Mouse (Mus musculus) limb, embryonic 11.5 days (tissue): ENCODE data around the gene Gpr132. TPM values are rescaled to one million over a fixed set of nuclear protein-coding genes. Genes with fewer than 3 reads are reported as not detected.

Source experiments
- ATAC-seq: fragments of 200-750 bp; cut with Nextera tagmentation; 2 replicates; pipeline ENCODE4 v1.8.0; 2017; ENCODE audit warnings: low read depth; ENCODE audit not compliant: insufficient number of reproducible peaks, low FRiP score, low TSS enrichment
- DNase-seq: peaks from one replicate; pipeline ENCODE4 v3.0.0-alpha.2; 2015; ENCODE audit warnings: low spot score
- H3K27ac ChIP-seq: fragments of 300-500 bp; sonication (generic); replicated peaks from 2 replicates; pipeline ENCODE4 v1.5.1; 2014; ENCODE audit warnings: low read depth, mild to moderate bottlenecking, low read length
- H3K27me3 ChIP-seq: fragments of 300-500 bp; sonication (generic); 2 replicates; pipeline ENCODE4 v1.6.1; 2014; ENCODE audit warnings: mild to moderate bottlenecking, low read length, mixed read lengths; ENCODE audit not compliant: control insufficient read depth, insufficient read depth
- H3K36me3 ChIP-seq: fragments of 300-500 bp; sonication (generic); 2 replicates; pipeline ENCODE4 v1.6.1; 2014; ENCODE audit warnings: mild to moderate bottlenecking, low read length, moderate library complexity, mixed read lengths; ENCODE audit not compliant: control insufficient read depth, insufficient read depth
- H3K4me1 ChIP-seq: fragments of 300-500 bp; sonication (generic); 2 replicates; pipeline ENCODE4 v1.6.1; 2014; ENCODE audit warnings: low read length, mixed read lengths; ENCODE audit not compliant: control insufficient read depth, insufficient read depth
- H3K4me2 ChIP-seq: fragments of 300-500 bp; sonication (generic); 2 replicates; pipeline ENCODE4 v1.6.1; 2014; ENCODE audit warnings: low read depth, mild to moderate bottlenecking, moderate library complexity; ENCODE audit not compliant: severe bottlenecking
- H3K4me3 ChIP-seq: fragments of 300-500 bp; sonication (generic); 2 replicates; pipeline ENCODE4 v1.5.1; 2014; ENCODE audit warnings: low read depth, low read length
- H3K9ac ChIP-seq: fragments of 300-500 bp; sonication (generic); 2 replicates; pipeline ENCODE4 v1.6.1; 2014; ENCODE audit warnings: mild to moderate bottlenecking, low read length
- H3K9me3 ChIP-seq: fragments of 300-500 bp; sonication (generic); 2 replicates; pipeline ENCODE4 v1.6.1; 2016; ENCODE audit warnings: low read length; ENCODE audit not compliant: control insufficient read depth
- WGBS: fragments of 180-500 bp; shearing (Covaris S2); extraction: QIAGEN DNeasy Blood & Tissue Kit; methylation state at CpG from one replicate; pipeline ENCODE4 v1.1.7; 2014; 5-methylcytosine and 5-hydroxymethylcytosine counted together
- polyA plus RNA-seq: library from polyadenylated mRNA; unstranded; fragments of >200 nt; fragmentation: Nextera tagmentation; extraction: Ambion mirVana; gene quantifications from 2 replicates; pipeline ENCODE4 v1.2.1, GENCODE M21; 2014

The Gpr132 gene
- polyA plus RNA-seq, 1 experiment from 2014 or later: not detected

DNA sequence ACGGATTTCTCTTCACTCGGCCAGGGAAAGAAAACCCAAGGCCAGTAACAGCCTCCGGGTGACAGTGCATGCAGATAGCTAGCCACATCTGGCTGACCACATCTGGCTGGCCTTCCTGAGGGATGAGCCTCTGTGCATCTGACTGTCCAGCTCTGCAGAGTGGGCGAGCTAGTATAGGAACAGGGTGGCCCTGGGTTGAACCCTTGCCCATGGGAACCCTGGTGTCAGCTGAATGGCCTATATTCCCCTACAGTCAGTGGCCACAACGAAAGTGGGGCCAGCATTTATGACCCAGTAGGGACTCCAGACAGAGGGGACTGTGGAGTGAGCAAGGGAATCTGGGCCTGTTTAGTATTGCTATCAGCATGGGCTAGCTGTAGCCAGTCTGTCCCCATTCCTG lies 37.0 kb upstream of the Gpr132 start:
- no peak for DNase-seq
- no peak for ATAC-seq
- Histone ChIP-seq H3K36me3 (no peaks in the 10 kb centered on the region), H3K4me2 (no peak overlapping the region), H3K27ac (no peak overlapping the region), H3K9ac (no peak overlapping the region), H3K4me3 (no peak overlapping the region), H3K9me3 (no peaks in the 10 kb centered on the region), H3K4me1 (no peaks in the 10 kb centered on the region; the same call in 1 of the 2 replicates), H3K27me3 (no peaks in the 10 kb centered on the region; the same call in 1 of the 2 replicates)
- 84% methylated on average over 5 of the region's 5 CpGs for WGBS

GRCm38 (mm10) chr12:112903941-112904340 lies 35.9 kb upstream of the Gpr132 start:
- Histone ChIP-seq H3K36me3 (no peaks in the 10 kb centered on the region), H3K4me3 (no peak overlapping the region), H3K9ac (no peak overlapping the region), H3K9me3 (no peaks in the 10 kb centered on the region), H3K4me2 (no peak overlapping the region), H3K4me1 (no peaks in the 10 kb centered on the region; the same call in 1 of the 2 replicates), H3K27ac (no peak overlapping the region), H3K27me3 (no peaks in the 10 kb centered on the region; the same call in 1 of the 2 replicates)
- 73% methylated on average over 8 of the region's 8 CpGs for WGBS
- DNase-seq: no peak
- no peak for ATAC-seq

GRCm38 (mm10) chr12:112900641-112901040 lies 32.6 kb upstream of the Gpr132 start:
- no peaks in the 10 kb centered on the region for H3K27me3 ChIP-seq
- H3K4me2 ChIP-seq: no peak overlapping the region
- H3K4me1 ChIP-seq: no peaks in the 10 kb centered on the region; the same call in 1 of the 2 replicates
- WGBS: 79% methylated on average over 9 of the region's 9 CpGs
- H3K27ac ChIP-seq: no peak overlapping the region
- no peak for ATAC-seq
- no peak for DNase-seq
- no peak overlapping the region for H3K4me3 ChIP-seq
- no peaks in the 10 kb centered on the region for H3K9me3 ChIP-seq
- no peaks in the 10 kb centered on the region for H3K36me3 ChIP-seq
- H3K9ac ChIP-seq: no peak overlapping the region

GRCm38 (mm10) chr12:112898960-112899359 lies 30.9 kb upstream of the Gpr132 start:
- no peaks in the 10 kb centered on the region for H3K9me3 ChIP-seq
- no peaks in the 10 kb centered on the region; the same call in 1 of the 2 replicates for H3K4me1 ChIP-seq
- DNase-seq: no peak
- WGBS: 55% methylated on average over 4 of the region's 4 CpGs
- no peak overlapping the region for H3K9ac ChIP-seq
- H3K27me3 ChIP-seq: no peaks in the 10 kb centered on the region
- no peak overlapping the region for H3K4me2 ChIP-seq
- no peak overlapping the region for H3K4me3 ChIP-seq
- no peak for ATAC-seq
- H3K36me3 ChIP-seq: no peaks in the 10 kb centered on the region
- H3K27ac ChIP-seq: no peak overlapping the region

DNA sequence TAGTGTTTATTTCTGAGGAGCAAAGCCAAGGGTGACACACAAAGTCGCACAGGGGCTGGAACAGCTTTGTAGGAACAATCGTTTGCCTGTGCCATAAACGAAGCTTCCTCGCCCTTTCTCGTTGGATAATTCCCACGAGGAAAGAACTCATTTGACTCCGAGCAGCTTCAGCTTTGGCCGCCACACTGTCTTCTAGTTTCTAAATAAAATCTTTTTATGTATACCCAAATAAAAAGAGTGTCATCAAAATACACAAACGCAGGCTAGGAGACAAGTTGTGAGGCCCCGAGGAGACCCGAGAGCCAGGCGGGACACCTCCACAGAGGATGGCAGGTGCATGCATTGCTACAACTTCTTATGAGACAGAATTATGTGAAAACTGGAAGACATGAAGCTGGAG lies 30.3 kb upstream of the Gpr132 start:
- no peaks in the 10 kb centered on the region for H3K36me3 ChIP-seq
- H3K27me3 ChIP-seq: no peaks in the 10 kb centered on the region
- no peaks in the 10 kb centered on the region for H3K4me1 ChIP-seq
- no peak overlapping the region for H3K27ac ChIP-seq
- no peak for DNase-seq
- H3K9ac ChIP-seq: no peak overlapping the region
- 77% methylated on average over 12 of the region's 12 CpGs for WGBS
- H3K4me2 ChIP-seq: no peak overlapping the region
- H3K4me3 ChIP-seq: no peak overlapping the region
- ATAC-seq: no peak
- H3K9me3 ChIP-seq: no peaks in the 10 kb centered on the region

DNA sequence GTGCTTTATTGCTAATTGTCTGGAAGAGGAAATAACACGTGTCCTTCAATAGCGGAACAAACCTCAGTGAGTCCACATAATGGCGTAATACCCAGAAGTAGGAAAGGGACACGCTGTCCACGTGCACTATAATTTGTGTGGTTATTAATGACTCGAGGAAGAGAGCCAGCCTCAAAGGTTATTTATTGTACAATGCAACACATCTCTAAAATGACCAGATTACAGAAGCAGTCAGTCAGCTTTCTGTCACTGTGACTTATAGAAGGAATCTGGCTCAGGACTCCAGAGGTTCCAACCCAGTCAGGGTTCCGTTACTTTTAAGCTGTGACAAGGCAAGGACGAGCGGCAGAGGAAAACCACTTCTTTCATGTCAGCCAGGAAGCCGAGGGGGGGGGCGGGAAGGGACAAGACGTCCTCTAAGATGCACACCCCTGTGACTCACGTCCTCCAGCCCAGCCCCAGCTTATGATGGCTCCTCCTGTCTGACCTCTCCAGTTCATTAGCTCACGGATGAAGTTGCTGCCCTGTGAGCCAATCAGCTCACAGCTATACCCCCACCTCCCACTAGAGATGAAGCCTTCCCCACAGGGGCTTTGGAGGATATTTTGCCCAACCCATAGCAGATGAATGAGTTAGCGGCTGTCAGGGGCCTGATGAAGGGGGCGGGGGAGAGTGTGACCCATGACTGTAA lies 29.6 kb upstream of the Gpr132 start:
- Histone ChIP-seq H3K4me1 (no peaks in the 10 kb centered on the region), H3K4me2 (no peak overlapping the region), H3K27me3 (no peaks in the 10 kb centered on the region), H3K4me3 (no peak overlapping the region), H3K27ac (no peak overlapping the region), H3K9ac (no peak overlapping the region), H3K9me3 (no peaks in the 10 kb centered on the region), H3K36me3 (no peaks in the 10 kb centered on the region)
- DNase-seq (no peak), ATAC-seq (no peak)
- 37% methylated on average over 16 of the region's 16 CpGs for WGBS

GRCm38 (mm10) chr12:112894969-112895368 lies 26.9 kb upstream of the Gpr132 start:
- no peak overlapping the region for H3K4me3 ChIP-seq
- DNase-seq (no peak), ATAC-seq (no peak)
- no peak overlapping the region for H3K4me2 ChIP-seq
- 68% methylated on average over 4 of the region's 4 CpGs for WGBS
- H3K4me1 ChIP-seq: no peaks in the 10 kb centered on the region
- no peaks in the 10 kb centered on the region for H3K36me3 ChIP-seq
- no peak overlapping the region for H3K9ac ChIP-seq
- H3K27me3 ChIP-seq: no peaks in the 10 kb centered on the region
- no peaks in the 10 kb centered on the region for H3K9me3 ChIP-seq
- no peak overlapping the region for H3K27ac ChIP-seq

DNA sequence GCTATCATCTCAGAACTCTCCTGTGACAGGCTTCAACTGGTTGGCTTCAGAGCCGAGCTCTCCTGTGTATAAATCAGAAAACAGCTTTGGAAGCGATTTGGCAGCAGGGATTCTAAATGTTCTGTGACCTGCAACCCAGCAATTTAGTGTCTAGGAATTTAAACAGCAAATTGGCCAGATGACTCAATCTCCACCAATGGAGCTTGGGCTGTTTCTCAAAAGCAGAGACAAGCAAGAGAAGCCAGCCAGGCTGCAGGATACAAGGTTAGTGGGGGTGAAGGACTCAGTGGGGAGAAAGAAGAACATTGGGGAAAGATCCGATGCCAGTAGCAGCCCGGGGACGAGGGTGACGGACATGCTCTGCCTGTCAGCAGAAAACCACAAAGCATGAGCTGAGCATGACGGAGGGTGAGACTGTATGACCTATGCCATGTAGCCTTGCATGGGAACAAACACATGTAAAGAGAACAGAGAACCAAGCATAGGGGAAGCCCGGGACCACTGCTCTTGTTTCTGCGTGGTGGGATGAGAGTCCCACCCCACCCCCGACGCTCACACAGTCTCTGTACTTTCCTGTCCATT lies 26.4 kb upstream of the Gpr132 start:
- no peak overlapping the region for H3K4me2 ChIP-seq
- H3K27me3 ChIP-seq: no peaks in the 10 kb centered on the region
- H3K36me3 ChIP-seq: no peaks in the 10 kb centered on the region
- ATAC-seq (no peak), DNase-seq (no peak)
- WGBS: 75% methylated on average over 11 of the region's 11 CpGs
- no peaks in the 10 kb centered on the region for H3K4me1 ChIP-seq
- H3K4me3 ChIP-seq: no peak overlapping the region
- no peaks in the 10 kb centered on the region for H3K9me3 ChIP-seq
- H3K27ac ChIP-seq: no peak overlapping the region
- no peak overlapping the region for H3K9ac ChIP-seq
